Mouse (Mus musculus) cerebellum, postnatal 25 days (tissue): ENCODE data around the gene Tnni3.

Experiments used
- DNase-seq, 2 experiments: peaks; one replicate each; pipeline ENCODE4 v3.0.0; 2021; ENCODE audit warnings: mixed read lengths in 2 of 2

Tnni3 gene

DNA sequence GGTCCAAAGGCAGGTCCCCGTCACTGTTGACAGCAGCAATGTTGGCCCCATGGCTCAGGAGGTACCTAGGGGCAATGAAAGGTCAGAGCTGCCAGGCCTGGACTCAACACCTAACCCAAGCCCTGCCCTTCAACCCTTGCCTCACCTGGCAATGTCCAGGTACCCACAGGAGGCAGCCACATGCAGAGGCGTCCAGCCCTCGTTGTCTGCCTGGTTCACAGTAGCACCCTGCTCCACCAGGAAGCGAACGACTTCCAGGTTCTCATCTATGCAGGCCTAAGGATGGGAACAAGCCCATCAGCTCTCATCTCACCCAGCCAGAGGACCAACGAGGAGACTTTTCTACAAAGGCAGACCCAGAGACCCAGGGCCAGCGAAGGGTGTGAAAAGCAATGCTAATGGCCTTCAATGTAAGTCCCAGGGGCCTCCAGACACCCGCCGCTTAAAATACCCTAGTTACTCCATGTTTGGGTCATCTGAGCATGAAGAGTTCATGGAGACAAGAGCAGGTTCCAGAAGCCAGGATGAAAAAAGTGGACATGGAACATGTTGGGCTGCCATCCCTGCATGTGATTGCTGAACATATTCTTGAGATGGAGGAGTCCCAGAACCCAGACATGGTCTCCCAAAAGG is 26.6 kb downstream of the Tnni3 start:
- no peak for DNase-seq

DNA sequence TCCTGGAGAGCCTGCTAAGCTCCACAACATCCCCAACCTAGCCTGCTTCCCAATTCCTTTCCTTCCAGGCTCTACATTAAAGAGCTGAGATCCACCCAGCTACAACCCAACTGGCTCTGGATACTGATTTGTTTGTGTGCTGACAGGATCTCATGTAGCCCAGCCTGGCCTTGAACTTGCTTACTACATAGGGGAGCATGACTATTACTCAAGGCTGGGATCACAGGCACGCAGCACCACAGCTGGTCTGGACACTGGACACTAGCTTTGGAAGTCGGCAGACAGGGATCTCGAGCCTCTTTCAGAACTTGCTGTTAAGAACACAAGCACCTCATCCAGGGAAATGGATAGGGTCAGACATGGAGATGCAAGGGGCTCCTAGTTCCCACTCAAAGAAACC is 27.6 kb downstream of the Tnni3 start:
- DNase-seq: no peak

DNA sequence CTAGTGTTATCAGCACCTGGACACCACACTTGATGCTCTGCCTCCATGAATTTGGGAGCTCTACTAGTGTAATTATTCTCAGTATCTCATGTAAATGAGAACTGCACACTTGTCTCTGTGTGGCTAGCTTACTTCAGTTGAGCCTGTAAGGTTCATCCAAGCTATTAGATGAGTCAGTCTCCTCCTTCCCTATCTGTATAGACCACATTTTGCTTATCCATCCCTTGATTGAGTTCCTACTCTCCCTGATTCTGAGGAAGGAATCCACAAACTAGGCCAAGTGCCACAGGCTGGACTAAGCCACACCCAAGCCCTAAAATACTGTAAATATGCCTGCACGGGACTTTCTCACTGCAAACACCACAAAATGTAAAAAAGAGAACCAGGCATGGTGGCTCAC is 30.0 kb downstream of the Tnni3 start:
- no peak for DNase-seq

DNA sequence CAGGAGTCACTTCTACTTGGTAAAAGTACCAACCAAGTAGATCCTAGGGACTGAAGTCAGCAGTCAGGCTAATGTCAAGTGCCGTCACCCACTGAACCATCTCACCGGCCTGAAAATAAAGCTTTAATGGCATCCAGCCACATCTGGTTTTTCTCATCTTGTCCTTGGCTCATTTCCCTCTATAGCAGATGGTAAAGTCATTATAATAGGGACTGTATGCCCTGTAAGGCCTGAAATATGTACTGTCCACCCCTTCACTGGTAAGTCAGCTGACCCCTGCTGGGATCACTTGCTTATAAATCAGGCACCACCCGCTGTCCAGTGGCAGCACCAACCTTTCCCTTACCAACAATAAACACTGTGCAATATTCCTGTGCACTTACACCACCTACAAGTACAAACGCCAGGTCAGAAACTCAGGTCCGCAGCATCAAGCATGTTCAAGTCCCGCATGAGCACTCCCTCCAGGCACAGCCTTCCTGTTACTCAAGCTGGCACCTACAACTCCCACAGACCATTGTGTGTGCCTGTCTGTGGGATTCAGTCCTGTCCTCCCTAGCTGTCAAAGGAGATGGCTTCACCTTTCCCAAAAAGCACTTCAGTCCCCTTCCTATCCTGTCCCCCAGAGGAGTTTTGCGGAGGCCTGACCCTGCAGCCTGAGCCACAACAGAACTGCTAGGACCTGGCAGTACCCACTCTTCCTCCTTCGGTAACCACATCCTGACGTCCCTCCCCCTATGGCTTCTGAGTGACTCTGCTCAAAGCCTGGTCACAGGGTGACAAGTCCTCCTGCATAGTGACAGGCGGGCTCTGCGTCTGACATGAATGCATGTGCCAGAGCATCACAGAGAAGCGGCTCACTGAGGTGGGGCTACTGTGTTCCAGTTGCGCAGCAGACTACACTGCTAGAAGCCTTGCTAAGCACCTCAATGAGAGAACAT is 31.5 kb downstream of the Tnni3 start:
- peak in 1 of 2 experiments; percentile 12 for DNase-seq

DNA sequence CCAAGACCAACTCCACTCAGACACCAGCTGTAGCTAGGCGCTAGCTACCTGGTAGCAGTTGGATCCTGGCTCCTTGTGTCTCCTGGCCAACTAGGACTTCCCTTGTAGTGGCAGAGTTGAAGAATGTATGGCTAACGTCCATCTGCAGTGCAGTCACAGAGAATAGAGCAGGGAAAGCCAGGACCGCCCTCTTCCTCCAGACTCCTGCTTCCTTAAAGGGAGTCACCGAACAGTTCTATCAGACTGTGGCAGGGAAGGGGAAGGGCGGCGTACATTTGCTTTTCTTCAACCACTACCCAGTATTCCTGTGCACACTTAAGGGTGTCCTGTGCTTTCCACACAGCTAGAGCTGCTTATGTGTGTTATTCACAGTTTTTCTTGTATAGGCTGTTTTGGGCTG is 32.7 kb downstream of the Tnni3 start:
- no peak for DNase-seq

DNA sequence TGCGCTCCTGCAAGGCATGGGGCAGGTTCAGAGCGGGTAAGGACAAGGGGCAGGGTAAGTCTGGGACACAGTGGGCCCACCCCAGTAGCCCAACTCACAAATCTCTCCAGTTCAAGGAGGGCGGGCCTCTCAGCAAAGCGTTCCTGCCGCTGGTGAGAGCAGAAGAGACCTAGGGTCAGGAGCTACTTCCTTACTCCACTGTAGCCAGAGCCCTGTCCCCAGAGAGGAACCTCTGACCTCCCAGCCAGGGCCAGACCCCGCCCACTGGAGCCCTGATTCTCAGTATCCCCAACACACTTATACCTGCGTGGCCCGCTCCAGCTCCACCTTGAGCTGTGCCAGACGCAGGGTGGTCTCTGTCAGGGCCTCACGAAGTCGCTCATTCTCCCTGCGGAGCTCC is 41.7 kb downstream of the Tnni3 start:
- no peak for DNase-seq

DNA sequence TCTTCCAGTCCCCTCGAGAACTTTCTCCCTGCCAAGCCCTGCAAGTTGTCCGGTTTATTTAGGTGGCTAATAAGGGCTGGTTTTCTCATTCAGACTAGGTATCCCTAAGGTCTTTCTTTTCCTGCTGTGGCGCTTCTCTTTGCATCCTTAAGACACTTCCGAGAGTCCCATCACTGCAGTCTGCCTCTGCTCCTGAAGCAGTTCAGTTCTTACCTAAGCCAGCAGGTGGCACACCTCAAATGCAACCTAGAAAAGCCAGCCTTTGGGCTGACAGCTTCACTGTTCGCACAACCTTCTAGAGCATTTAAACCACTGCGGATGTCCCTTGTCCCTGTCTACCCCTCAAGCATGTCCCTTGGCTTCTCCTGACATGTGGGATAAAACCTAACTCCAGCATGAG is 44.4 kb downstream of the Tnni3 start:
- DNase-seq: peak; percentile 62 to 74

DNA sequence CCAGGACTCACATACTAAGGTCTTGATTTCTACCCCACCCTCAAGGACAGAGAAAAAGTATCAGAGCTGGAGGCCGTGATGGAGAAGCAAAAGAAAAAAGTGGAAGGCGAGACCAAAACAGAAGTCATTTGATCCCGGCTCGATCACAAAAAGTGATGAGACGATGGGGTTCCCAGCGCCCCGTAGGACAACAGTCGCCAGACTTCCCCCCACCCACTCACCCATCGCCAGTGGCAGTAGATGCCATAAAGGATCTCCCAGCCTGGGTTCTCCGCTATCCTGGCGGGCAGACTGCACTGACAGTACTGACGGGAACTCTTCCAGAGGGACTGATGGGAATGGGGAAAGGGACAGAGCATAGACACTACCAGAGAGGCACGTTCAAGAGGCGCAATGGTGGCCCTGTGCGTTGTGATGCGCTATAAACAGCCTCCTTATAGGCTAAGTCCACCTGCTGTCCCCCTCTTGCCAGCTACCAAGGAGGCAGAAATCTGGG is 45.2 kb downstream of the Tnni3 start:
- no peak for DNase-seq

DNA sequence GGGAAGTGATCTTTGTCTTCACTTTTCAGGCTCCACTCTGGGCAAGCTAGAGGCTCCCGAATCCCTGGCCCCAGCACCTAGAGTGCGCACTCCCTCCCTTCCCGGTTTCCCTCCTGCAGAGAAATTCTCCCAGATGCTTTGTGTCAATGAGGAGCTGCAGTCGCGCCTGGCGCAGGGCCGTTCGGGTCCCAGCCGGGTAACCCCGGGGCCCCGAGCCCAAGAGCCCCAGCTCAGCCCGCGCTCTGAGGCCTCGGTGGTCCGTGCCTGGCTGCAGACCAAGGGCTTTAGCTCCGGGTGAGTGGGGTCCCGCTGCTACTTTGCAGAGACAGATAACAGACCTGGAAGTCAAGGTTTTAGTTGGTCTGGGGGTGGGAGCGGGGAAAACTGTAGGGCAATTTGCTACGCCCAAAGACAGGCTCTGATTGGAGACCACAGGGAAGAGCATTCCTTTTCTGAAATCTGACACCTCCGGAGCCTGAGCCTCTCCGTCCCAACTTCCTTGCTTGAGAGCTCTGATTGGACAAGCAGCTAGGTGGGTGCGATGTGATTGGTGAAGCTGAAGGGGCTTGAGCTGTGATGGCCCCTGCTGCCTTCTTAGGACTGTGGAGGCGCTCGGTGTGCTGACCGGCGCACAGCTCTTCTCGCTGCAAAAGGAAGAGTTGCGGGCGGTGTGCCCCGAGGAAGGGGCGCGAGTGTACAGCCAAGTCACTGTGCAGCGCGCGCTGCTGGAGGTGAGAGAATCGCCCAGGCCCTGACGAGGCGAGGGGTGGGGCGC is 45.8 kb downstream of the Tnni3 start:
- DNase-seq: peak; percentile 77 to 82

DNA sequence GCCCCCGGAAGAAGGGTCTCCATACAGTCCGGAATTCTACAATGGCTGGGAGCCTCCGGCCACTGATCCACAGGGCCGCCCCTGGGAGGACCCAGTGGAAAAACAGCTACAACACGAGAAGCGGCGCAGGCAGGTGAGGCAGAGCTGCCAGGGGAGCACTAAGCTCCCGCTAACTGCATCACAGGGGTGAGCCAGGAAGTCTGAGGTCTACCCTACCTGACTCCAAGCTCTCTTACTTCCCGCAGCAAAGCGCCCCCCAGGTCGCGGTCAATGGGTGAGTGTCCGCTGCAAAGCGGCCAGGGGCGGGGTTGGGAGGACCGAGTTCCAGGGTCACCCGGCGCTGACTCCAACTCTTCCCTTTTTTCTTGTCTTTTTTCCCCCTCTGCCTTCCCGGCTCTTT is 50.1 kb downstream of the Tnni3 start:
- no peak for DNase-seq

DNA sequence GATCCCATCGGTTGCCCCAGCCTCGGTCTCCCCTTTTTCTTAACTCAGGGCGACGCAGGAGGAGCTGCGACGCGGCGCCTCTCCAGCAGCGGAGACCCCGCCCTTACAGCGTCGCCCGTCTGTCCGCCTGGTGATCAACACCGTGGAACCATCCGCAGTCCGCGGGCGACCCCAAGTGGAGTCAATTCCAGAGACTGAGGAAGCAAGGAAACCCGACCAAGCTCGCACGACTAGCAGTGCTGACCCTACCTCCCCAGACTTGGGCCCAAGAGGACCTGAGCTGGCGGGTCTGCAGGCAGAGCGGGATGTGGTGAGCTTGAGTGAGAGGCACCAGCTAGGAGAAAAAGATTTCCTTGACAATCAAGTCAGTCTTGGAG is 52.9 kb downstream of the Tnni3 start:
- DNase-seq: peak; percentile 77 to 89

DNA sequence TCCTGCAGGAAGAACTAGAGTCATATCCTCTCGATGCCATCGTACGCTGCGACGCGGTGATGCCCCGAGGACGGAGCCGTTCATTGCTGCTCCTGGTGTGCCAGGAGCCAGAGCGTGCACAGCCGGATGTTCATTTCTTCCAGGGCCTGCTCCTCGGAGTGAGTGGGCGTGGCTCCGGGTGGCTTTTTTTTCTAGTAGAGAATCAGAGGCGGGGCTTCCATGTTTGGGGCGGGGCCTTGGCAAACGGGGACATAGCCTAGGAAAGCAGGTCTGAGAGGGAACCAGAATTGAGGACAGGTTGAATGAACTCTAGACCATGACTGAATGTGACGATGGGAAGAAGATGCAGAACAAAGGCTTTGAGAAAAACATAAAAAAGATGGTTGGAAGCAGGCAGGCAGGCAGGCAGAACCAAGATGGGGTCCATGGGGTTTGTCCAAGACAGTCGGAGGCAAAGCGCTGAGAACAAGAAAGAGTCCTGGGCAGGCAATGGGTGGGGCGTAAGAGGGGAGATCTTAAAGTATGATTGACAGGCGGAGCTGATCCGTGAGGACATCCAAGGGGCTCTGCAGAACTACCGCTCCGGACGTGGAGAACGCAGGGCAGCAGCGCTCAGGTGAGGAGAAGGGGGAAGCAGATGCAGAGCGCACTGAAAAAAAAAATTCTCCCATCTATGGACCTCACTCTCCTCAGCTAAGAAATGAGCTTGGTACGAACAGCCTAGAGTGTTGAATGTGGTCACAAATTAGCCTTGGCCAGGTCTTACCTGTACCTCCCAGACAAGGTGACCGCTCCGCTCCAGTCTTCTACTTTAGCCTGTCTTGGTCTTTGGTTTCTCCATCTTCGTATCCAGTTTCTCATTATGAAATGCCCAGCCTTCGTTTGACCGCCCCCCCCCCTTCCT is 53.5 kb downstream of the Tnni3 start:
- DNase-seq: peak; percentile 59 to 75
